Mouse (Mus musculus) spleen, embryonic (tissue): ENCODE measurements around the gene Gm40193.
"Not testable (repeated sequence)": the region's sequence is repeated elsewhere in the genome, so short reads cannot be mapped to it uniquely, and the experiment has no call there.

Experiments
- CTCF ChIA-PET: fragments of 350-600 bp; sonication (Branson Sonifier 250); formaldehyde crosslinking; loops from one replicate; lab custom pipeline; 2022; lab: Charles Lee

The Gm40193 gene

GRCm38 (mm10) chr11:70532839-70533238, at the start of gene Gm40193:
Gene Gm40193, minus strand, starts transcription at chr11:70532939.
- CTCF ChIA-PET: no interaction called here

DNA sequence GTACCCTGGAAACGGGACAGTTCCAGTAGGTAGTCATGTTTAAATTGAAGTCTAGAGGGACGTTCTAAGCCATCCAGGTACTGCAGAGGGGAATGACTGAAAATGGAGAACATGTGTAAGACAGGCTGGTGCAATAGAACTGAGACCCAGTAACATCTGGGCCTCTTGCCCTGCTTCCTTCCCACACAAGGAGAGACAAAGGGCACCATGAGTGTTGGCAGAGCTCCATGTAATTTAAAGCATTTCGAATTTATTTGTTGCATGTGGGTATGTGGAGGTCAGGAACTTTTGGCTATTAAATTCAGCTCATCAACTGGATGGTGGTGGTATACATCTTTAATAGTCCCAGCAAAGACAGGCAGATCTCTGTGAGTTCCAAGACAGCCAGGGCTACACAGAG, 49.5 kb upstream of the Gm40193 start:
- CTCF ChIA-PET: no interaction called here

GRCm38 (mm10) chr11:70580921-70581320, 48.2 kb upstream of the Gm40193 start:
- CTCF ChIA-PET: no interaction called here

DNA sequence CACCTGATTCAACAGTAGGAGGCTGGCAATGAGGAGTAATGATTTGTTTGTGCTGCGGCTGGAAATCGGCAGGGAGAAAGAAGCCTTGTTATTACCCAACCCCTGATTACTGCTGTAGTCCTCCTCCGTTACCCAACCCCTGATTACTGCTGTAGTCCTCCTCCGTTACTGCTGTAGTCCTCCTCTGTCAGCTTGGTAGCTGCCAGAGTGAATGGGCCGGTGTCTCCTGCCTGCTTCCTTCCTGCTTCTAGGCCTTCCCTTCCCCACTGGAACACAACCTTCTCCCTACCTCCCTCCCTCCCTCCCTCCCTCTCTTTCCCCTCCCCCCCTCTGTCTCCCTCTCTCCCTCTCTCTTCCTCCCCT, 47.6 kb upstream of the Gm40193 start:
- CTCF ChIA-PET: no interaction called here

DNA sequence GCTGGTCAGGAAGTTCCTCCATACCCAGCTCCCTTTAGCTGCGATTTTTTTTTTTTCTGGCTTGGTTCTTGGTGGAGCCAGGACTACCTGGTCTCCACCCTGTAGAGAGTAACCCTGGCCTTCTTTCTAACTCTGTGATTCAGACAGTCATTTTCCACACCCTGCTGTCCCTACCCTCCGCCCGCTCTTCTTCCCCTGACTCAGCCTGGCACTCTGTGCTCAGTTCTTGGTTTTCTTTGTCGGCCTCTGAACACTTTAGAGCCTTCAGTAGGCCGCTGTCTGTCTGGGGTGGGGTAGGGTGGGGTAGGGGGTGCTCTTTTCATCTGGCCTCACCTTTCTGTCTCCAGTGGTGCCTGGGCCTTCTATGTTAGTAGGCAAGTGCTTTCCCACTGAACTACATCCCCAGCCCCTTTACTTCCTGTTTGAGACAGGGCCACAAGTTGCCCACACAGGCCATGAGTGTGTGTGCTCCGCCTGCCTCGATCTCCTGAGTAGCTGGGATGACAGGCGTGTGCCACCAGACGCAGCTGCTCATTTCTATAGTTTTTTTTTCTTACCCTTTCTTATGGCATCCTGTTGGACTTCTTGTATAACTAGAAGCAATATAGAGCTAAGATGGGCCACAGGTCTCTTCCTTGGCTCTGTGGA, 47.1 kb upstream of the Gm40193 start:
- CTCF ChIA-PET: no interaction called here

- CTCF ChIA-PET: no interaction called here
These were observed 46.2 kb upstream of the Gm40193 start for GRCm38 (mm10) chr11:70578962-70579361.

GRCm38 (mm10) chr11:70577201-70577600, 44.5 kb upstream of the Gm40193 start:
- CTCF ChIA-PET: interaction anchor here (0.5 kb wide), 1 partner anchor 384 kb away, joined by 3 read pairs; no protein-coding TSS in a partner anchor

DNA sequence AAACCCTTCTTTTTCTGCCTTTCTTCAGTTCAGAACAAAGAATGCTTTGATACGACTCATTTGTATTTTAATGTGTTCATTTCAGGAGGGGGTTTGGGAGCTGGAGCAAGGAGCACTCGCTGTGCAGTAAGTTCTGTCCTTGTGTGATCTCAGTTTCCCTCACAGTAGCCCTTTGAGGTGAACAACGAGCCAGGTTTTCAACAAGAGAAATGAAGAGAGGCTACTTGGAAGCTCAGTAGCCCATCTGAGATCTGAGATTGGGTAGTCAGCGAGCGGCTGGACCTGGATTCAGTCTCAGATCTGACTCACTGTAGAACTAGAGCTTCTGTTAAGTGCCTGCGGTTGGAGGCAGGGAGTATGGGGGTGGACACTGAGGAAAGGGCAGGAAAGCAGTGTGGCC, 41.1 kb upstream of the Gm40193 start:
- CTCF ChIA-PET: interaction anchor here (0.6 to 0.7 kb wide), 2 partner anchors 141 to 171 kb away, joined by 3 to 6 read pairs; no protein-coding TSS in a partner anchor

- CTCF ChIA-PET: no interaction called here
These were observed 39.7 kb upstream of the Gm40193 start for GRCm38 (mm10) chr11:70572348-70572902.

DNA sequence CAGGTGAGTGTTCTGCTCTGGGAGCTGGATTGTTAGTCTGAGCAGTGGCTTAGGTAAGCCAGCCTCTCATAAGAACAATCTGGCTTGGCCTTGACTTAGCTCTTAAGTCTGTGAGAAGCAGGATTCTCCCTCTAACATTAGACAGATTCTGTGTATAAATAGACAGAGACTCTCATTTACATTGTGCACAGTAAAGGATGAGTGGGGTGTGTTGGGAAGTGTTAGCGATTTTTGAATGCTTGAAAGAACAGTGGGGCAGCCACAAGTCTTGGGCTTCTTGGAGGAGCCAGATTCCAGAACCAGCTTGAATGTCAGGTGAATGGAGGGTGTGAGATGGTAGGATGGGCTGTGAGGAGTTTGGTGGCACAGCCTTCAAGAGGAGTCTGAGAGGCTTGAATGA, 38.9 kb upstream of the Gm40193 start:
- CTCF ChIA-PET: no interaction called here

- CTCF ChIA-PET: not testable (repeated sequence)
These were observed 37.9 kb upstream of the Gm40193 start for GRCm38 (mm10) chr11:70570614-70571013.

DNA sequence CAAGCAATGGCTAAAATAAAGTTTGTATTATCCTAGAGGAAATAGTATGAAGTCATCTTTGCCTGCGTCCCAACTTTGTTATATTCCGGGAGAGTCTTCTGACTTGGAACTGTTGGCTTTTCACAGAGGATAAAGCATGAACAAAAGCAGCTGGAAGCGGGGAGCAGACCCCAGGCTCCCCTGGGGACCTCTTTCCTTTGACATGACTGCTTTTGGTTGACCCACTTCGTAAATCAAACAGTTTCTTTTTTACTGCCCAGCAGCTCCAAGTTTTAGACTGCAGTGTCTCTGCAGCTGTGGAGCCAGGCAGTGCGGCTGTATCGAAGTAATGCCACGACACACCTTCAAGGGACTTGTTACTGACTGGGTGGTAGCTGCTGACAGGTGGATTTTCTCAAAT, 33.8 kb upstream of the Gm40193 start:
- CTCF ChIA-PET: no interaction called here

DNA sequence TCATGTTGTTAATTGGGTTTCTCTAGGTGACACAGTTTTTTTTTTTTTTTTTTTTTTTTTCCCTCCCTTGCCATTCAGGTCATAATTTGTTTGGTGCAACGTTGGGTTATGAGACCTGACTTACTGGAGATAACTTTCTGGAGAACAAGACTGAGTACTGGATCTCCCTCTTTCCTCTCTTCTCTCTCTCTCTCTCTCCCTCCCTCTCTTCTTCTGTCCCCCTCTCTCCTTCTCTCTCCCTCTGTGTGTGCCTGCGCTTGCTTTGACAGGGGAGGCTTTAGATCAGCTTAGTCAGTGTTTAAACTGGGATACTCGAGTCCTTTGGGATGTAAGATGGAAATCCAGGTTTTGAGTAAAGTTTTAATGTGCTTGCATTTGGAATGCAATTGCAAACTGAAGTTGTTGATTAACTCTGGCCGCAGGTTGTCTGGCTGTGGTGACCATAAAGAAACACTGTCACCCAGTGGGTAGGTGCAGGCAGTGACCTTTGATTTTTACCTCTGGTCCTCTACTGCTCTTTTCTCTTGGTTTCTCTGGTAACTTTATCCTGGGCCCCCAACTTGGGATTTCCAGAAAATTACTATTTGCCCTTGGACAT, 31.6 kb upstream of the Gm40193 start:
- CTCF ChIA-PET: no interaction called here

DNA sequence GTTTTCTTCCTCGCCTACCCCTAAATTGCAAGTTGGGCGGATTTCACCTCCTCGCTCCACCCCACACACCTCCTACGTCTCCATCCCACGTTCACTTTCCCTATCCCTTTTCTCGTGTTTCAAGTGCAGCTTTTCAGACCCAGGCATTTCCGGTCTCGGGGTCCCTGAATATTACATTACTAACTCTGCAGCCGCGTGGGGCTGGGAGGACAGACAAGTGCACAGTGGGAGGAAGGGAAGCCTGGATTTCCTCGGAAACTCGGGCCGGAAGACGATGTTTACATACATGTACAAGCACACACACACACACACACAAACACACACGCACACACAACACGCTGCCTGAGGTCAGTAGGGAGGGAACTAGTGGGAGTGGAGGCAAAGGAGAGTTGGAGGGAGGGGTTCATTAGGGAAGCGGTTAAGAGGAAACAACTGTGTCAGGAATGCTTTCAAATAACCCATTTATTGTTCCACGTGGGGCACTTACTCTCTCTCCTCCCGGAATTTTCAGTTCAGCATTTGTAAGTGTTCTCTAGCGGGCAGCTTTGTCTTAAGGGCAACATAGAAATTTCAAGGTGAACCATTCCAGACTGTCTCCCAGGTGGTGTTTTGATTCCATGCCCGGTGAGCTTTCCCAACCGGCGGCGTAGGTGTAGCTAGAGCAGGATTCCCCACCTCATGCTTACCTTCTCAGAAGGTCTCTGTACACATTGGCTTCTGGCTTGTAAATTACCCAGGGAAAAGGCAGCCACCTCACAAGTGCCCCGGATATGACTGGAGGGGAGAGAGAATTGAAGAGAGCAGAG, 30.9 kb upstream of the Gm40193 start:
- CTCF ChIA-PET: no interaction called here

DNA sequence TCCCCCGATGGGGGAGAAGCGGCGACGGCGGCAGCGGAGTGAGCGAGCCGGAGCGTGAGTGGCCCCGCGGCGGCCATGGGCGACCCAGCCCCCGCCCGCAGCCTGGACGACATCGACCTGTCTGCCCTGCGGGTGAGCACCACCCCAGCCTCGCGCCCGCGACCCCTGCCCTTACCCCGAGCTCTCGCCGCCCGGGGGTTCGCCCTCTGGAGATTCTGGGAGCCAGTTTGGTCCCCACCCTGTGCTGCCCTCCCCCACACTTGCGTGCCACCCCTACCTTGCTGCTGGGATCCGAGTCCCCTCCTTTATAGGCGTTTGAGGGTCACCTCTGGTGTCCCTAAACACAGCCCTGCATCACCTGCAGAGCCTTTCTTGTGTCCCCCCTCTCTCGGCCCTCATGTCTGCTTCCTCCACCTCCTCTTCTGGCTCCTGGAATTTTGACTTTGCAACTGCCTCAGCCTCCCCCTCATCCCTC, 30.3 kb upstream of the Gm40193 start:
- CTCF ChIA-PET: no interaction called here

DNA sequence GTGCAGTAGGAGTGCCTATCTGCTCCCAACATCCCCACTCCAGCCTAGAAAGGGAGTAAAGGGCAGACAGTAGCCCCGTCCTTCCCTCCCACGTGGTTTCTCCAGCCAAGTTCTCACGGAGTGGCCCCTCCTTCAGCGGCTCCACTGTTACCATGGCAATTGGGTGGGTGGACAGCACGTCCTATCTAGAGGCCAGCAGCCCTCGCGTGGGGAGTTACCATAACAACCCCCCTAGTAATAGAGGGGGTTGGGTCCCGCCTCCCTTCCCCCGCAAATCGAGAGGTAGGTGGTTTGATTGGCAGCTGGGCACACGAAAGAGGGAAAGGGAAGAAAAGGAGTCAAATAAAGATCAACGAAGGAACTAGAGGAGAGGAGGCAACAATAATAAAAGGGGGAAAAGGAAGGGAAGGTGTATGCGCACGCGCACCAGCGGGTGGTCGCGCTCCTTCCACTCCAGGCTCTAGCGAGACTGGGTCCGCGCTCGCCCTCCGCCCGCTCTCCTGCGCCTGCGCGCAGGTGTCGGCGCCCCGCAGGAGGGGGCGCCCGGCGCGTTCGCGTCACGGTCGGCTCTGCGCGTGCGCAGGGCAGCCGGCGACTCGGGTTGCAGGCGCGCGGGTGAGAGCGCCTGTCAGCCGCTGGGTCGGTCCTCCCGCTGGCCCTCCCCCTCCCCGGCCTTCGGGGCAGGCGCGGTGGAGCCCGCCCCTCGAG, 29.7 kb upstream of the Gm40193 start, which contains the start of gene Mink1:
TSS of gene Mink1 (plus strand) at position 595 of the 708 bp plus-strand sequence.
- CTCF ChIA-PET: no interaction called here

- CTCF ChIA-PET: no interaction called here
These were observed 29.2 kb upstream of the Gm40193 start for GRCm38 (mm10) chr11:70561937-70562286.

DNA sequence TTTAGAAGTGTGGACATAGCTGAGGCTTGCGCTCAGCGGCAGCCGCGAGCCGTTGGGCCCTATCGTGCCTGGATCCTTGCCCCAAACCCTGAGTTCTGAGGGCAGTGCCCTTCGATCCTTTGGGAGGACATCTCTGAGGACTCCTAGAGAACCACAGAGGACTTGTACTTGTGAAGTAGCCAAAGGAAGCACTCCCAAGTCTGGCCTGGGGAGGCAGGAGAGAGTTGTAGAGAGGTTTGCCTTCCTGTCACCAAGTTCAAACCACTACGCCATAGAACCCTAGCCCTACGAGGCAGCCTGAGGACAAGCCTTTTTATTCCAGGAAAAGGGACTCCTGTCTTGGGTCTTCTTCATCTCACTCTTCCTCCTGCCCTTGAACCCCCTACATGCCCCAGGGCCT, 24.8 kb upstream of the Gm40193 start:
- CTCF ChIA-PET: no interaction called here

DNA sequence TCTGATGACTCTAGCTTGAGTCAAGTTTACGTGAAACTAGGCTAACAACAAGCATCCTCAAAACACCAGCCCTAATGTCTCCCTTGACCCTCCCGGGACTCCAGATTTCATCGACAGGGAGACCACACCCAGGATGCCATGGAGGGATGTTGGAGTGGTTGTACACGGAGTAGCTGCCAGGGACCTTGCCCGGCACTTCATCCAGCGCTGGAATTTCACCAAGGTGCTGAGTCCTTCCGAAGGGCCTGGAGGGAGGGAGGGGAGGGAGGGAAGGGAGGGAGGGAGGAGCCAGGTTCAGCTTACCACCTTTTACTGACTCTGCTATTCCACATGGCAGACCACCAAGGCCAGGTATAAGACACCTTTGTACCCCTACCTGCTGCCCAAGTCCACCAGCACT, 21.2 kb upstream of the Gm40193 start:
- CTCF ChIA-PET: no interaction called here

DNA sequence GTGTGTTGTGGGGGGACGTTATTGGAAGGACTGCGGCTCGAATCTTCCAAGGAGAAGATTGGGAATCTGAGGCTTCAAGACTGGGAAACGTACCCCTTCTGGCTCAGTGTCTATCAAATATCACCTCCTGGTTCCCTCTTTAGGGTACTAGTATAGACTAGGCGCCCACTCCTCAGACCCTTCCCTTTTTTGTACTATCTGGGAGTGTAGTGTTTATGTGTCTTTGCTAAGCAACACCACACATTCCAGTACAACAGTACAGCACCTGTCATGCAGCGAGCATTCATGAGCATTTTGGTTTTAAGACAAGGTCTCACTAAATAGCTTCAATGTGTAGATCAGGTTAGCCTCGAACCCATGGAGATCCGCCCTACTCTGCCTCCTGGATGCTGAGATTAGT, 18.8 kb upstream of the Gm40193 start:
- CTCF ChIA-PET: no interaction called here

GRCm38 (mm10) chr11:70544496-70544895, 11.8 kb upstream of the Gm40193 start:
- CTCF ChIA-PET: no interaction called here

GRCm38 (mm10) chr11:70541415-70541814, 8.7 kb upstream of the Gm40193 start:
- CTCF ChIA-PET: interaction anchor here (0.6 kb wide), 1 partner anchor 306 kb away, joined by 4 read pairs; no protein-coding TSS in a partner anchor
